Mouse (Mus musculus) urinary bladder, postnatal 36 days (tissue): Measurements from ENCODE around the gene Slc25a34.

ENCODE experiments used
- DNase-seq, 2 experiments: peaks; one replicate each; pipeline ENCODE4 v3.0.0; 2022; ENCODE audit warnings: low spot score in 2 of 2, mixed read lengths in 1 of 2

Gene Slc25a34

GRCm38 (mm10) chr4:141643118-141643855 lies 19.7 kb upstream of the Slc25a34 start:
- peak in 1 of 2 experiments; percentile 51 for DNase-seq

DNA sequence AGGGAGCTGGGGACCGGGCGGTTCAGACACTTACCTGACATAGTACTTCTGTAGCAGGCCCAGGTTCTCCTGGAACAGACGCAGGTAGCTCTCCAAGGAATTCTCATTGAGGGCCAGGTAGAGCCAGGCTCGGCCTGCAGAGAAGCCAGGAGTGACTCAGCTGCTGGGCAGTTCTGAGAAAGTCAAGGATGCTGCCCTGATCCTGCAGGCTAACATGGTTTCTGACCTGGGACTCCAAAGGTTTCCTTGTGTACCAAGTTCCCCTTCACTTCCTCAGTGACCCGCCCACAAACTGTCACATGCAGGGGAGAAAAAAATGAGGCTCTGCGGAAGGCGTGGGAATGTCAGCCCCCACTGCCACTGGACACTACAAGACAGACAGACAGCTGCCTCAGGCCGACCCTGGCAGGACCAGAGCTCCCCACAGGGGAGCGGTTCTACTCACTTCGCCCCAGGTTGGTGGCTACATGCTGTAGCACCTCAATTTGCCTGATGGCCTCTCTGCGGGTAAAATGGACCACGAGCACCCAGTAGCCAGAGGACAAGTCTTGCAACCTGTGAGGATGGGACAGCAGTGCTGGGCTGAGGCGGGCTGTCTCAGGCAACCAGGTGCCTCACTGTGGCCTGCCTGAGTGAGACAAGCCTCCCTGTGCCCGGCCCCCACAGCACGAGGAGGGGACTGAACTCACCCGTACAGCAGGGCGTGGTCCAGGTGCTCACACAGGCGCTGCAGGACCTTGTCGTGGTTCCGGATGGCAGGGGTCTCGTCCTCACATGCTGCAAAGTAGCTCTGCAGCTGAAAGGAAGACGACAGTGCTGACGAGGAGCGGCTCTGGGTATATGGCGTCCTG lies 18.6 kb upstream of the Slc25a34 start:
- DNase-seq: no peak

DNA sequence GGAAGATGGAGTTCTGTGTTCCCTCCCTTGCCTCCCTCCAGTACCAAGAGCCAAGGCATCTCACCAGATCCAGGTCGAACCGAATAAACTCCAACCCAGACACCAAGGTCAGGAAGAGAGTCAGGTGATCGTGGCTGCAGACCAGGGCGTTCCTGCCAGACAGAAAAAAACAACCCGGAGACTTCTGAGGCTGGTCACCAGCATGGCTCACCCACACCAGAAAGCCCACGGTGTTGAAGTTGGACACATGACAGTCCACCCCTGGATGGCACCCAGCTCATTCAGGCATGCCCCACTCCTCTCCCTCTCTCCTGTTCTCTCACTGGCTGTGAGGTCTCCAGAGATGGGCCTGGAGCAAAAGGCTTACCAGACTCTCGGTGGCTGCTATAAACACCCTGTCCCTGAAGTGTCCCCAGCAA lies 17.7 kb upstream of the Slc25a34 start:
- DNase-seq: no peak

DNA sequence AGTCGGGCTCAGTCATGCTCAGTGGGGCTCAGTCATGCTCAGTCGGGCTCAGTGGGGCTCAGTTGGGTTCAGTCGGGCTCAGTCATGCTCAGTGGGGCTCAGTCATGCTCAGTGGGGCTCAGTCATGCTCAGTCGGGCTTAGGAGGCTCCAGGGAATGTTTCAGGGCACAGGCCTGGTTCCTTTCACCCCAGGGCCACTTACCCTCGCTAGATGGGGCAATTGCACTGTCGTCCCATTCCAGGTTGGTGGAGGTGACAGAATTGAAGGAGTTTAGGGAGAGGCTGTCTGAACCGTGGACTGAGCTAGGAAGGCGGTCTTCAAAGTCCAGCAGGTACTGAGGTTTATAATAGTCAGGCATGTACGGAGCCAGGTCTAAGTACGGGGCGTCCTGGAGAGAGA lies 15.9 kb upstream of the Slc25a34 start:
- DNase-seq: no peak

DNA sequence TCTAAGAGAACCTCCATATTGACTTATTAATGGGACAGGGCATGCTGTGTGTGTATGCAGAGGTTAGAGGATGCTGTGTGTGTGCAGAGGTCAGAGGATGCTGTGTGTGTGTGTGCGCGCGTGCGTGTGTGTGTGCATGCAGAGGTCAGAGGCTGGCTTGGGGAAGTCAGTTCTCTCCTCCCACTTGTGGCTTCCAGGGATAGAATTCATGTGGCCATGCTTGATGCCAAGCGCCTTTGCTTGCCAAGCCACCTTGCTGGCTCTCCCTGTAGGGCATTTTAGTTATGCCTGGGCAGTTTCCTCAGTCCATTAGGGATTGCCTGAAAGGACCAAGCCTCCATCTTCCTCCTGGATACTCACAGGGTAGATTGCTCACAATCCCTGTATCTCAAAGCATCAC lies 13.1 kb upstream of the Slc25a34 start:
- no peak for DNase-seq

- no peak for DNase-seq
These were observed 12.4 kb upstream of the Slc25a34 start for GRCm38 (mm10) chr4:141635991-141636390.

DNA sequence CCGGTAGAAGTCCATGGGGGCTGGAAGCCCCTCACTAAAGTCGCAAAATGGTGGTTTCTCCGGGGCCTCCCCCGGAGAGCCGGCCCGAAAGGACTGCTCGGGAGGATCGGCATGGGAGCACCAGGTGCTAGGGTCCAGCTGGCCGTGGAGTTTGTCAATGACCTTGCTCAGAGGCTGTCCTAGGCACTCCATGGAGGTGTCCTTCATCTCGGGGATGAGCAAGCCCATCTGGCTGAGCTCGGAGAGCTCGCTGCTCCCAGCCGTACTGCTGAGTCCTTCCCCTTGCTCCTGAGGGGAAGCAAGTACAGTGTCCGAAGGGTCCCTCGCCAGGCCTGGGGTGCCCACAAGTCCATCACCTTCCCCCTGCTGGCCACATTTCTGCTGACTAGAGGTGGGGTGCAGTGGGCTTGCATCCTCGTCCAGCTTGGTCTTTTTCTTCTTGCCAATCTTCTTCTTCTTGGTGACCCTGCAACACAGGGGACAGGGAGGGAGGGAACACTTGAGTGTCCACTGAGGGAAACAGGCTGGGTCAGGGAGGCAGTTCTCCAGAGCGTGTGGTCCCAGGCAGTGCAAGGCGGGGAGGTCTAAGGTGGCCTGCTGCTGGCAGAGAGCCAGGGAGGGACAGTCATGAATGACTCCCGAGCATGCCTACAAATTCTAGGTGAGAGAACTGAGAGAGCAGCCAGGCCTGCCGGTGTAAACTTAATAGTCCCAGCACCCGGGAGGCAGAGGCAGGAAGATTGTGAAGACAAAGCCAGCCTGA lies 8.7 kb upstream of the Slc25a34 start:
- no peak for DNase-seq

DNA sequence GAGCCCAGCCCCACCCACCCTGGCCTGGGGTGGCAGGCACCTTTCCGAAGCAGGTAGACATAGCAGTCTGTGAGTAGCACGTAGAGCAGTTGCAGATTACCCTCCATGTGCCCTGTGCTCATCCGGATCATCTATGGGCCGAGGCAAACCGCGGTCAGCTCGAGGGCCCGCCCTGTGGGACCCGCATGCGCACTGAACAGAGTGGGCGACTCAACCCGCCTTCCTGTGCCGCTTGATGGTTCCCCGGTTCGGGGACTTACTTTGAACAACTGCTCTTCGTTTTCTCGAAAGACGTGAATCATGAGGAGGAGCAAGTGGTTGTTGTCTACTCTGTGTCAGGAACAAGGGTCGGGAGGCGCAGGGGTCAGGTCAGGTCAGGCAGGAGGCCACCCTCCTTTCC lies 7.6 kb upstream of the Slc25a34 start:
- no peak for DNase-seq

GRCm38 (mm10) chr4:141630021-141630420 lies 6.4 kb upstream of the Slc25a34 start:
- DNase-seq: no peak

- DNase-seq: no peak
These were observed 5.0 kb upstream of the Slc25a34 start for GRCm38 (mm10) chr4:141628661-141629060.

DNA sequence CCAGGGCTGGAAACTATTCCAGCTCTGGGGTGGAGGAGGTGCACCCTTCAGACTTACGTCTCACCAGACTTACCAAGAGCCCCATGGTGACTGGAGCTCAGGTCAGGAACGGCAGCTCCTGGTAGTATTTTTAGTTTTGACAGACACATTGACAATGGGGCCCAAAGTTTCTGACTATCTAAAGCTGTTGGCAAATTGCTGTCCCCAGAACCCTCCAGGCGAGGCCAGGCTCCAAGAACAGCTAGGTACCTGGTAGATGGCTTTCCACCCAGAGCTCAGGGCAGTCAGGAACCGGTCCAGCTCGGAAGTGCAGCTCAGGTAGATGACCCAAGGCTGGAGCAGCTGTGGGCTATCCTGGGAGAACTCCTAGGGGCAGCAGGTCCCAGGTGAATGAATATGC lies 3.9 kb upstream of the Slc25a34 start:
- DNase-seq: no peak

- DNase-seq: no peak
These were observed 2.3 kb upstream of the Slc25a34 start for GRCm38 (mm10) chr4:141625774-141626550.

GRCm38 (mm10) chr4:141624983-141625773 lies 1.6 kb upstream of the Slc25a34 start:
- DNase-seq: no peak

- no peak for DNase-seq
These were observed 513 bp upstream of the Slc25a34 start for GRCm38 (mm10) chr4:141624134-141624533.

- no peak for DNase-seq
These were observed 584 bp downstream of the Slc25a34 start for GRCm38 (mm10) chr4:141623037-141623436.

DNA sequence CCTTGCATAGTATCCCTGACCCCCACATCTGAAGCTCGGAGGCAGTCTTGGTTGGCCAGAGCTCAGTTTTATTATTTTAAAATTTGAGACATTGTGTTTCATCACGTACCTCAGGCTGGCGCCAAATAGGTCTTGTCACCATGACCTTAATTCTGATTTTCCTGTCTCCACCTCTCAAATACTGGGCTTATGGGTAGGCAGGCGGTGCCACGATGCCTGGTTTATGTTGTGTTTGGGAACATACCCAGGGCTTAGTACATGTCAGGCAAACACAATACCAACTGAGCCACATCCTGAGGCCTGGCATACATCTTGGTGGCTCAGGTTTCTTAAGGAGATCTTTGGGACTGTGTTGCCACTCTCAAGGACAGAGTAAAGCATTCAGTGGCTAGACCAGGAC lies 1.0 kb downstream of the Slc25a34 start:
- no peak for DNase-seq

GRCm38 (mm10) chr4:141622091-141622490 lies 1.5 kb downstream of the Slc25a34 start:
- DNase-seq: no peak

GRCm38 (mm10) chr4:141621297-141621696 lies 2.3 kb downstream of the Slc25a34 start:
- DNase-seq: no peak

DNA sequence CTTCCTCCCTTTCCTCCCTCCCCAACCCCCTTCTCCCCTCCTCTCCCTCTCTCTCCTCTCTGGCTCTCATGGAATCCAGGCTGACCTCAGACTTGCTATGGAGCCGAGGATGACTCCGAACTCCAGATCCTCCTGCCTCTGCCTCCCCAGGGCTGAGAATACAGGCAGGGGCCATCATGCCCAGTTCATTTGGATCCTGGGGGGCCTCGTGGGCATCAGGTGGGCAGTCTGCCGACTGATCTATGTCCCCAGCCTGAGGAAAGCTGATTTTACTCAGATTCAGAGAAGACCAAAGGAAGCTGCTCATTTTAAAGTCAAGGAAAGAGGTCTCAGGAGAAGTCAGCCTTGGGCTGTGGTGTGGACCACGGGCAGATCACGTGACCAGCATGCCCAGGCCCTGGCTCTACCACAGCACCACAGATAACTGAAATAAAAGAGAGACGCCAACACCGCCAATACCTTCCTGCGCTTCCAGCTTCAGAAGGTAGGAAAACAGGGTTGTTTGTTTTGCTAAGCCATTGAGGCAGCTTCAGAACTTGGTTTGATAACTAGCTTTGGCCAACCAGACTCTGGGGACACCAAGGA lies 4.2 kb downstream of the Slc25a34 start:
- no peak for DNase-seq

- peak in 1 of 2 experiments; percentile 62 for DNase-seq
These were observed 4.9 kb downstream of the Slc25a34 start, which contains the start of gene Tmem82 for GRCm38 (mm10) chr4:141618565-141619243. Gene Tmem82 (minus strand): TSS chr4:141618633.
